Comparison of ENCODE assay signal across 23 mouse cellular contexts in the genomic region with DNA sequence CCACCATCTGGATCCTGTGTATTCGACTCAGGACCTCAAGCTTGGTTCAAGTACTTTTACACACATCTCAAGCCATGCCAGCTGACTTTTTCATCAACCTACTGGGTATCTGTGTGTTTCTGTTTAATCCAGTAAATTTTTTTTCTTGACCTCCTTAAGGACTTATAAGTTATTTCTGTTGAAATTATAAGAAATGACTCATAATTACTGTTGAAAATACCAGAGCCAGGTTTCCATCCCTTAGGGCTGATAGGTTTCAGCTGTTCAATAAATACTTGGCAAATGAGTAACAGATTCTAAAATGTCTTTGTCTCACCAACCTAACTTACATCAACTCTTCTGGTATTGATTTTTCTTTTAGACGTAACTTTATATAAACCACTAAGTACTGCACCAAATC. TPM values are rescaled to one million over a fixed set of nuclear protein-coding genes. Genes with fewer than 3 reads are reported as not detected.
DNase-seq lines count a peak whose midpoint lies in the region; ATAC-seq and TF ChIP-seq lines count a peak whose summit lies in the region.
"Had no signal": no experiment of that assay in that cellular context is flagged by ENCODE, and none has a peak within 500 bp of the region (broad histone marks: within the 10 kb centered on the region; RNA-seq: fewer than 3 reads in every experiment).

No protein-coding gene starts in this region.

- peaks cover 3% of the 10 kb centered on the region for H3K4me1 ChIP-seq in heart, adult 2 months (ENCODE audit: control insufficient read depth, insufficient read depth, low read length)
- H3K4me1 ChIP-seq in embryonic facial prominence, embryonic 14.5 days (ENCODE audit: control insufficient read depth, insufficient read depth, low read length) = peaks cover 21% of the 10 kb centered on the region
- peaks cover 22% of the 10 kb centered on the region for H3K4me1 ChIP-seq in limb, embryonic 13.5 days

- no peak for DNase-seq in heart, adult 2 months
- DNase-seq in heart, postnatal 4 days = no peak
- DNase-seq in embryonic facial prominence, embryonic 14.5 days (ENCODE audit: low spot score) = peak; percentile 23
- no peak for DNase-seq in urinary bladder, postnatal 14 days (ENCODE audit: low spot score)
- DNase-seq in layer of hippocampus, adult 9-10 months (ENCODE audit: low spot score) = no peak
- DNase-seq: adrenal gland, postnatal 25 days; cerebellum, adult 8-10 months; lung, embryonic 14.5 days; right cerebral cortex, adult 18-20 months; thymus, adult 18-20 months had no signal

- peaks cover 53% of the 10 kb centered on the region for H3K79me3 ChIP-seq in C2C12 (ENCODE audit: low read depth)

- no peaks in the 10 kb centered on the region for H3K79me2 ChIP-seq in heart, adult 2 months (replicated peaks; ENCODE audit: control insufficient read depth, insufficient read depth, low read length)
- H3K79me2 ChIP-seq in C2C12 (ENCODE audit: control insufficient read depth, insufficient read depth) = peaks cover 80% of the 10 kb centered on the region

- H3ac ChIP-seq in C2C12 (ENCODE audit: control insufficient read depth, insufficient read length, low read depth) = no peak overlapping the region

- no peaks in the 10 kb centered on the region for H3K36me3 ChIP-seq in heart, adult 2 months (ENCODE audit: control insufficient read depth, insufficient read depth, low read length)
- no peaks in the 10 kb centered on the region for H3K36me3 ChIP-seq in C2C12 (ENCODE audit: control insufficient read depth, insufficient read depth)
- no peaks in the 10 kb centered on the region for H3K36me3 ChIP-seq in embryonic facial prominence, embryonic 14.5 days (ENCODE audit: control insufficient read depth, insufficient read depth, low read length)
- H3K36me3 ChIP-seq in limb, embryonic 13.5 days = no peaks in the 10 kb centered on the region
- H3K36me3 ChIP-seq: heart, embryonic 15.5 days; hindbrain, embryonic 10.5 days; kidney, embryonic 15.5 days had no signal

- no peak overlapping the region for H3K9ac ChIP-seq in heart, adult 2 months (ENCODE audit: low read depth, low read length)
- H3K9ac ChIP-seq in embryonic facial prominence, embryonic 14.5 days (ENCODE audit: low read depth, low read length) = no peak overlapping the region
- H3K9ac ChIP-seq in limb, embryonic 13.5 days = no peak overlapping the region
- H3K9ac ChIP-seq: heart, embryonic 15.5 days; kidney, embryonic 15.5 days; lung, embryonic 14.5 days had no signal

- no peaks in the 10 kb centered on the region for H3K27me3 ChIP-seq in heart, adult 2 months (ENCODE audit: control insufficient read depth, insufficient read depth, low read length)
- no peaks in the 10 kb centered on the region for H3K27me3 ChIP-seq in C2C12 (ENCODE audit: control insufficient read depth, insufficient read depth, insufficient read length)
- H3K27me3 ChIP-seq in embryonic facial prominence, embryonic 14.5 days (replicated peaks; ENCODE audit: control insufficient read depth, insufficient read depth, low read length) = no peaks in the 10 kb centered on the region
- H3K27me3 ChIP-seq in limb, embryonic 13.5 days = peaks cover 4% of the 10 kb centered on the region; the same call in 1 of the 2 replicates
- H3K27me3 ChIP-seq: heart, embryonic 15.5 days; kidney, embryonic 15.5 days; Patski had no signal

- no peak for TF ChIP-seq EP300 in heart, adult 2 months (IDR thresholded peaks at IDR 0.05; ENCODE audit: insufficient read depth, low read depth, low read length)

- no peaks in the 10 kb centered on the region for H3K9me3 ChIP-seq in embryonic facial prominence, embryonic 14.5 days (ENCODE audit: control insufficient read depth, low read length)
- no peaks in the 10 kb centered on the region for H3K9me3 ChIP-seq in limb, embryonic 13.5 days
- H3K9me3 ChIP-seq: heart, embryonic 15.5 days; hindbrain, embryonic 10.5 days; kidney, embryonic 15.5 days had no signal

- no peak for TF ChIP-seq POLR2A in heart, adult 2 months (IDR thresholded peaks at IDR 0.05; ENCODE audit: insufficient read depth, low read depth, low read length)

- intact Hi-C loops in heart, adult 2 months (cut with DNase I) = no loop called here

- no peak overlapping the region for H3K4me3 ChIP-seq in heart, adult 2 months
- no peak overlapping the region for H3K4me3 ChIP-seq in C2C12 (ENCODE audit: insufficient read depth, poor library complexity, severe bottlenecking)
- H3K4me3 ChIP-seq in embryonic facial prominence, embryonic 14.5 days (ENCODE audit: low read depth, low read length) = no peak overlapping the region
- H3K4me3 ChIP-seq in limb, embryonic 13.5 days = no peak overlapping the region
- H3K4me3 ChIP-seq: heart, embryonic 15.5 days; hindbrain, embryonic 10.5 days; kidney, embryonic 15.5 days had no signal

- 0 out of 2 replicates have a peak overlapping the region, but pooled peaks have one; percentile 1 for H3K27ac ChIP-seq in heart, adult 2 months
- H3K27ac ChIP-seq in embryonic facial prominence, embryonic 14.5 days (replicated peaks; ENCODE audit: low read depth, low read length) = no peak overlapping the region; the same call in 1 of the 2 replicates
- no peak overlapping the region for H3K27ac ChIP-seq in limb, embryonic 13.5 days
- H3K27ac ChIP-seq: heart, embryonic 15.5 days; hindbrain, embryonic 10.5 days; kidney, embryonic 15.5 days had no signal

- H3K4me2 ChIP-seq in embryonic facial prominence, embryonic 14.5 days (ENCODE audit: low read depth, low read length) = 0 out of 2 replicates have a peak overlapping the region, but pooled peaks have one; percentile 98
- H3K4me2 ChIP-seq in limb, embryonic 13.5 days (replicated peaks) = peak overlapping the region; percentile 80; the same call in 1 of the 2 replicates
- H3K4me2 ChIP-seq: heart, embryonic 15.5 days; kidney, embryonic 15.5 days; lung, embryonic 14.5 days had no signal

- TF ChIP-seq CTCF in heart, adult 2 months (IDR thresholded peaks at IDR 0.05) = no peak
- no peak for TF ChIP-seq CTCF in C2C12 (IDR thresholded peaks at IDR 0.05; ENCODE audit: control insufficient read depth, insufficient read depth, insufficient read length)

- ATAC-seq in embryonic facial prominence, embryonic 14.5 days (ENCODE audit: low read depth) = no peak
- peak; percentile 55 for ATAC-seq in limb, embryonic 13.5 days (ENCODE audit: low FRiP score, low read depth)
- ATAC-seq: activated CD4-positive, CD25-positive, alpha-beta regulatory T cell, adult 4 months; forebrain, embryonic 16.5 days; midbrain, embryonic 16.5 days; Patski had no signal

- 55% methylated on average over 2 of the region's 2 CpGs for WGBS in heart, adult 2 months
- WGBS in embryonic facial prominence, embryonic 14.5 days = 21% methylated on average over 2 of the region's 2 CpGs
- 20% methylated on average over 2 of the region's 2 CpGs for WGBS in limb, embryonic 13.5 days

TF ChIP-seq in C2C12, 6 proteins besides CTCF, POLR2A, EP300 and RAD21:
- TF ChIP-seq CEBPB (IDR thresholded peaks at IDR 0.05; ENCODE audit: low read depth) (no peak), MYOG (IDR thresholded peaks at IDR 0.05; ENCODE audit: control insufficient read depth, extremely low read depth, insufficient read length) (no peak), MAX (IDR thresholded peaks at IDR 0.05) (no peak), USF1 (IDR thresholded peaks at IDR 0.05; ENCODE audit: low read depth) (no peak), MYOD1 (IDR thresholded peaks at IDR 0.05; ENCODE audit: control insufficient read depth, insufficient read length, low read depth) (peak; percentile 14), FOSL1 (IDR thresholded peaks at IDR 0.05; ENCODE audit: insufficient read depth, low read length, poor library complexity, severe bottlenecking) (peak; percentile 48)
TF ChIP-seq in C2C12: peak in this region for 2.

RNA-seq across cellular contexts. Expression of gene Stambpl1, which starts 3.0 kb away (rescaled TPM):
- 1 to 10 TPM; 3.0 to 3.5 TPM for total RNA-seq in heart, adult 2 months (2021)
- 3.6 TPM in 2 replicates for polyA plus RNA-seq in heart, adult 2 months (2012; rRNA removed)
- 1 to 10 TPM; 7.1 to 7.9 TPM for total RNA-seq in heart, postnatal 4 days (2021)
- 19.0 TPM for polyA plus RNA-seq in C2C12 (2012; fragmentation: generic; extraction: Trizol)
- polyA plus RNA-seq in embryonic facial prominence, embryonic 14.5 days (2014; fragmentation: Nextera tagmentation; extraction: Ambion mirVana) = 8.8 and 10.2 TPM in 2 replicates
- polyA plus RNA-seq in limb, embryonic 13.5 days (2015; fragmentation: Nextera tagmentation; extraction: Ambion mirVana) = 18.2 and 18.6 TPM in 2 replicates

RNA-seq across cellular contexts. Expression of gene Ankrd22, which starts 29.2 kb away (rescaled TPM):
- not detected for total RNA-seq in heart, adult 2 months (2021)
- 0.10 TPM in 1 of 2 replicates, not detected in the other for polyA plus RNA-seq in heart, adult 2 months (2012; rRNA removed)
- not detected for total RNA-seq in heart, postnatal 4 days (2021)
- polyA plus RNA-seq in C2C12 (2012; fragmentation: generic; extraction: Trizol) = not detected
- 2.8 and 5.4 TPM in 2 replicates for polyA plus RNA-seq in embryonic facial prominence, embryonic 14.5 days (2014; fragmentation: Nextera tagmentation; extraction: Ambion mirVana)
- 1.4 and 2.2 TPM in 2 replicates for polyA plus RNA-seq in limb, embryonic 13.5 days (2015; fragmentation: Nextera tagmentation; extraction: Ambion mirVana)
- total RNA-seq: adrenal gland, postnatal 25 days; gastrocnemius, adult 8-10 months; heart, adult 18-20 months; layer of hippocampus, adult 18-20 months had no signal
- polyA plus RNA-seq: activated CD4-positive, CD25-positive, alpha-beta regulatory T cell, adult 4 months; forebrain, embryonic 16.5 days; hindbrain, embryonic 10.5 days; liver, adult 2 months; lung, embryonic 14.5 days; midbrain, embryonic 16.5 days had no signal
